Mouse (Mus musculus) Muller cell, postnatal 12 days (primary cell): ENCODE data around the gene Tmem189.

Source experiments
- DNase-seq: peaks from one replicate; pipeline ENCODE4 v3.0.0-alpha.2; 2015; ENCODE audit errors: inconsistent ontology term

Tmem189 gene

DNA sequence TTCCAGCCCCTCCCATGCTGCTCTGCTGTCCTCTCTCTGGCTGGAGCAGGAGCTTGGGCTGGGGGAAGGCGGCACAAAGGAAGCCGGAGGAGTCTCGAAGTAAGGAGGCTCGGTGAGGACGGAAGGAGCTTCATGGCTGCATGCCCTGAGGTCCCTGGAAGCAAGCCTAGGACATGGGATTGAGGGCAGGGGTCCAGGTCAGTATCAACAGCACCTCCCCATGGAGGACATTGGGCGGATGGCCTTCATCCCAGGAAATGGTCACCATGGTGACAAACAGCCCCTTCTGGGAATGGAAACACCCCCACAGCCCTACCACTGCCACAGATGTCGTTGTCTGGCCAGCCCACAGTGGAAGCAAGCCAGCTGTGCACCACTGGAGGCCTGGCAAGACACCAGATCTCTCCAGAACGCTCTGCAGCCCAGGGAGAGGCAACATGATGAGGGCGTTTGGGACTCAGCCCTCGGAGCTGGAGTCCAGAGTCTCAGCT lies 95.1 kb downstream of the Tmem189 start:
- DNase-seq, result peak; percentile 41

GRCm38 (mm10) chr2:167593551-167594250 lies 95.9 kb downstream of the Tmem189 start:
- no peak for DNase-seq
